Mouse (Mus musculus): ENCODE data around the gene Pou2f3.

Gene Pou2f3

DNA sequence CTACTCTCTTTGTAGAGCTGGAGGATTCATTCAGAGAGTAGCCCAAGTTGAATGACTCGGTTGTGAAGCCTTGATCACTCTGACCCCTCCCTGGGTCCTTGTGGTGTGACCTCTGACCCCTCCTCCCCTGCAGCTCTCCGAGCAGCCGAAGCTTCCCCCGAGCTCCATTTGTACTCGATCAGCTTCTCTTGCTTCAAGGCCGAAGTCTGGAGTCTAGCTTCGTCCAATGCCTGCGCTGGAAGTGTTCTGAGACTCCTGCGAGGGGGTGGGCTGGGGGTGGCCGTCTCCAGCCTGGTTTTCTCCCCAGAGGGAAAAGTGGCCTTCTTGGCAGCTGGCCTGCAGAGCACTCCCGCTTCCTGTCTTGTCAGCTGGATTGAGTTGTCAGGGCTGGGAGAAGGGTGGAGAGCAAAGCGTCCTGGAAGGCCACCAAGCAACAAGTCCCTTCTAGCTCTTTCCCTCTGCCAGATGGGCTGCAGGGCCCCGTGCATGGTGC lies at the start of gene Pou2f3:
Gene Pou2f3, minus strand, starts transcription at position 180 of the 493 bp plus-strand sequence.
- peak in 1 of 2 experiments; percentile 34 for DNase-seq (ENCODE audit: low spot score in 2 of 2)

DNA sequence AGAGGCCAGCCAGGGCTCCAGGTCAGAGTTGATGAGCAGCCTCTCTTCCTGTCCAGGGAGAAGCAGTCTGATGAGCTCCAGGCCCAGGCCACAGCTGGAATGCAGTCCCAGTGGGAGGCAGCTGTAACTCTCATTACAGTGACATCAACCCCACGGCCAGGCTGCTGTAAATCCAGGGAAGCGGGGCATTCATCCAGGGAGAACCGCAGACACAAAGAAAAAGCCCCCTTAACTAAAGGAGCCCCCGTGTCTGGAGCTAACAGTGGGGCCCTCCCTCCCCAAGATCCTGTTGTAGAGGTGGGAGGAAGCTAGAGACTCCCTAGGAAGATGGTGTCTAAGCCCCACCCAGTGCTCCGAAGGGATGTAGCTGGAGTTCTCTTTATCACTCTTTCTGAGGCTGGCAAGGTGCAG lies 43.1 kb upstream of the Pou2f3 start:
- no peak for DNase-seq (ENCODE audit: low spot score in 2 of 2)

DNA sequence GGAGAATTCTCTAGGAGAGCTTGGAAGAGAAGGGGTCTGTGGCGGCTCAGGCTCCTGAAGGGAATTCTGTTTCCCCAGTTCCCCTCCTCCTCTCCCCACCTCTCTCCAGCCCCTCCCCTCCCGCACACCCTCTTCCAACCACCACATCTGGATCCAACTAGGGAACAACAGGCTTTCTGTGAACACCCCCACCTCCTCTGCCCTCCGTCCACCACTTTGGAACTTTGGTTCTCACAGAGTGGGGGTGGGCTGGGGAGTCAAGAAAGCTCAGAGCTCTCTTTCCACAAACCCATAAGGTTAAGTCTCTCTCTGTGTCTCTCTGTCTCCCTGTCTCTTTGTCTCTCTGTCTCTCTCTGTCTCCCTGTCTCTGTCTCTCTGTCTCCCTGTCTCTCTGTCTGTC lies 42.6 kb upstream of the Pou2f3 start:
- DNase-seq (ENCODE audit: low spot score in 2 of 2) = no peak

DNA sequence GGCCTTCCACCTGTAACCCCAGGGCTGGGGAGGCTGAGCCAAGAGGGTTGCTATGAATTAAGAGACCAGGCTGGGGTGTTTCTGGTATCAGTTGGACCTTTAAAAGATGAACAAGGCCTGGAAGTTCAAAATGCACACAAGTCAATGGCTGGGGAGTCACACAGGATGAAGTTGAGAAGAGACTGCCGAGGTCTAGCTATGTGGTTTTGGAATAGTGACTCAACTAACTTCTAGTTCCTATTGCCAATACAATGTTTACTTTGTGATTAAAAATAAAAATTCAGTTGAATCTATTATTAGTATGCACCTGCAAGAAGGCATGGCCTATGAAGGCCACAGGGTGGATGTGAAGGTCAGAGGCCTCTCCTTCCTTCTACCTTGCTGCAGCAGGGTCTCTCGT lies 41.6 kb upstream of the Pou2f3 start:
- no peak for DNase-seq (ENCODE audit: low spot score in 2 of 2)

DNA sequence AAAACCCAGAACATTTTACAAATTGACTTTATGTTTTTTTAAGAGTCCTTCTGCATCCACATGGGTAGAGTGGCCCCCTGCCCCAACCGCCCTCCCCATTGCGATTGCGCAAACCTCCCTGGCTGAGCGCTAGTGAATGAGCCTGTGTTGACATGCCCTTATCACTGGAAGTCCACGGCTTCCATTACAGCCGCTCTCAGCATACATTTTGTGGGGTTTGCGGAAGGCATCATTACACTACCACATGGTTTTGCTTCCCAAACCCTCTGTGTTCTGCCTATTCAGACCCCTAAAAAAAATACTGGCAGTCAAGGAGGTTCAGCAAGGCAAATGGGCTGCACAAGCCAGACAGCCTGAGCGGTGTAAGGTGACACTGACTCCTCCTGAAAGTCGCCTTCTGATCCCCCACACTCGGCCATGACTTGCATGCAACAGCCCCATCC lies 36.6 kb upstream of the Pou2f3 start:
- DNase-seq (ENCODE audit: low spot score in 2 of 2) = no peak

DNA sequence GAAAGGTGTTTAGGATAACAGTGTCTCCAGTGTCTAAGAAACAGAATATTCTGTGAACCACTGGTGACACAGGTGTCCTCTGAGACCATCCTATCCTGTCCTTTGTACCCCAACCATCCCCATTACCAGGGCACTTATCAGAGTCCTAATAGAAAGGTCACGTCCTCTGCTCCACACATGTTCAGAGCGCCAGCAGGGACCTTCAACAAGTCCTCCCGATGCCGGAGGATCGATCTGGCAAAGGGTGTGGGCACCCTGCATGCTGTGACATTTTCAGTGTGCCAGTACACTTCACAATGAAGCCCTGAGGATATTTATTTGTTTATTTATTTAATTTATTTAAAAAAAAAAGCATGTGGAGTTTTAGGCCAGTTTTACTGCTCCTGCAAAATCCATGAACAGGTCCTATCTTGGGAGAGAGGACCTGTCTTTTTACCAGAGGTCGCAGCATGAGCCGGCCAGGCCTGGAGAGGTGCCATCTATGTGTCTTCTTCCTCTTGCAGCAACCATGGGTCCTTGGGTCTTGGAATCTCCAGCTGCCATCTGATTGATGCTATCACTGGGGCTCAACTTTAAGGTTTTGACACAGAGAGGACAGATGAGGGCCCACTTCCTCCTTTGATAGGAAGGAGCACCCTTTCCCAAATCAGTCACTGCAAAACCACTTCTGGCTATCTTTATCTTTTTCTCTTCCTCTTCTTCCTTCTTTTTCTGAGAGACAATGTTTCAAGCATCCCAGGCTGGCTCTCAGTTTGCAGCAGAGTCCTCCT lies 35.8 kb upstream of the Pou2f3 start:
- no peak for DNase-seq (ENCODE audit: low spot score in 2 of 2)

DNA sequence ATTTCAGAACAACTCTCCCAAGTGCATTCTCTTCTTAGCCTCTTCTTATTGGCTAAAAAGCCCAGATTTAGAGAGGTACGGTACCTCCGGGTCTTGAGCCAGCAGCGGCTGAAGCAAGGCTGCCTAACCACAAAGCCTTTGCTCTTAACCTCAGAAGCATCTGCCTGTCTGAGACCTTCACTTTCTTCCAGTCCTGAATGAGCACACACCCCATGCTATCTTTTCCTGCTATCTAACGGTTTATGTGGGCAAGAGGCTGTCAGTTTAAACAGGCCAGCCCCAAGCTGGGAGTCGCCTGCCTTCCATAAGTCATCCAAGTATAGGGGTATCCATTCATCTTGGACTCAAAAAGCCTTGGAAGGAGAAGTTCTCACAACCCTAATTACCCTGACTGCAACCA lies 32.3 kb upstream of the Pou2f3 start:
- DNase-seq (ENCODE audit: low spot score in 2 of 2) = no peak

DNA sequence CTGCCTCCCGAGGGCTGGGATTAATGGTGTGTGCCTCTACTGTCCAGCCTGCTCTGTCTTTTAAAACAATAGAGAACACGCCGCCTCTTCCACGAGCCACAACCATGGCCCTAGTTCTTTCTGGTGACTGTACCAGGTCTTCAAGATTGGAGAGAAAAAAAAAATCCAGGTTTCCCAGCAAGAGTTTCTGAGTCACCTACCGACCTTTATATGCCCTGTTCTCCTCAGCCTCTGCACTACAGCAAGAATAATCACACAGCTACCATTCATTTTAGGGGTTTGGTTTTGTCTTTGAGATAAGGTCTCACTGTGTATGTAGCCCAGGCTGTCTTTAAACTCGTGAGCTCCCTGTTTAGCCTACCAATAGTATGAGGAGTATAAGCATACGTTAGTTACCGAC lies 31.8 kb upstream of the Pou2f3 start:
- DNase-seq (ENCODE audit: low spot score in 2 of 2) = no peak

DNA sequence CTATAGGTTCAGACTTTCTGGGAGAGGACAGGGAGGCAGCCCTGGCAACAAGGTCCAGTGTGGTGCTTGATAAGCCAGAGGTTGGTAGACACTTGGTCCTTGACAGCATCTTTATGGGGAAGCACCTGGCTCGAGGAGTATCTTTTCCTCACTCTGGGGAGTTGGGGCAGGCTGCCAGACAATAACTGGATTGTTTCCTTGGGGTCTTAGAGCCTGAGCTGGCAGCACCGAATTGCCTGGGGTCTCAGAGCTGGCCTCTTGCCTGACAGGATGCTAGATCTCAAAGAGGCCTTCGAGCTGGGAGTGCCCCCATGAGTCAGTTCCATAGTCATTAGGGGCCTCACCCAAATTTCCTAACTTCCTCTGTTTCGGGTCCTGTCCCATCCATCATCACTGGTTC lies 31.1 kb upstream of the Pou2f3 start:
- no peak for DNase-seq (ENCODE audit: low spot score in 2 of 2)

DNA sequence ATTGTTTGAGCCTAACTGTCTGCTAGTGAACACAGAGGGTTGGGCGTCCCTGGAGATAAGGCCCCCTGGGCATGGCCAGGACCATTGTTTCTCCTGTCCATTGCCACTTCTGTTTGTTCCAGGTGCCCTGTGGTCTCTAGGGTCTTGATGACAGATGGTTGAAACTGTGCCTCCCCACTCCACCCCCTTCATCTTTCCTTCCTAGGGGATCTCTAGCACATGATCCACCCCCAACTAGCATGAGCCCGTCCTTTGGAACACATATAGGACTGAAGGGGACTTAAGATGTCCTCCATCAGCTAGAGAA lies 30.4 kb upstream of the Pou2f3 start:
- DNase-seq (ENCODE audit: low spot score in 2 of 2) = no peak

DNA sequence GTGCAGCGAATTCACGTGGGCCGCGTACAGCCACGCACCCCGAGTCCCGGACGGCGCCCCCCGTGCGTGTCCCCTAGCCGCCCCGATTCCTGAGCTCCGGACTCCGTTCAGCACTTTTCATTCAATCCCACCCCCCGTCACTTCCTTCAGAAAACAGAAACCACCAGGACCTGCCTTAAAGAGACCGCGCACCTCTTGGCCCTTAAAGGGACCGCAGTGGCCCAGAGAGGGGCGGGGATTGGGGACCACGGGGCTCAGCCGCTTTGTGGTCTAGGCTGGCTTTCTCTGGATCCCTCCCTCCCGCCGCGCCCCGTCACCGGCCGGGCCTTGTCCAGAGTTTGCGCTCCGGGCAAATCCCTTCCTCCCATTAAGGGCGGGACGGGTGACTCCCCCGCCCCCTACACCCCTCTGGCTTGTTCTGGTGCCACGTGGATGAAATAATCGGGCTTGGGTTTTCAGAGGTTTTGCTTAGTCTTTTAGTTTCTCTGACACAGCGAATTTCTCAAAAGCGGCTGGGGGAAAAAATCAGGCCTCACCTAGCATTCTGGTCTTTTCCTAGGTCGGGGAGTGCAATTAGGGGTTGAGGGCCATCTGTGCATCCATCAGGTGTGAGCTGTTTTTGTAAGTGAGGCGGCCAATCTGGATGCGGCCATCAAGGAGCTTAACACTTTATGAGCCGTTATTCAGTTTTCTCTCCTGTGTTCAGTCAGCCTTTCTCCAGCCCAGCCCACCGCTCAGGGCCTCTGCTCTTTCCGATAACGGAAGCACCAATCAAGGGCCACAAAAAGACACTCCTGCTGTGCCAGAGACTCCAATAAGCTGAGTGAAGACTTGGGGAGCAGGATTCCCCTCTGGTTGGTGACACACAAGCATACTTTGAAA lies 29.8 kb upstream of the Pou2f3 start, which contains the start of gene Oaf:
Gene Oaf, minus strand, starts transcription at position 200 of the 882 bp plus-strand sequence.
- peak; percentile 70 to 73 for DNase-seq (ENCODE audit: low spot score in 2 of 2)

DNA sequence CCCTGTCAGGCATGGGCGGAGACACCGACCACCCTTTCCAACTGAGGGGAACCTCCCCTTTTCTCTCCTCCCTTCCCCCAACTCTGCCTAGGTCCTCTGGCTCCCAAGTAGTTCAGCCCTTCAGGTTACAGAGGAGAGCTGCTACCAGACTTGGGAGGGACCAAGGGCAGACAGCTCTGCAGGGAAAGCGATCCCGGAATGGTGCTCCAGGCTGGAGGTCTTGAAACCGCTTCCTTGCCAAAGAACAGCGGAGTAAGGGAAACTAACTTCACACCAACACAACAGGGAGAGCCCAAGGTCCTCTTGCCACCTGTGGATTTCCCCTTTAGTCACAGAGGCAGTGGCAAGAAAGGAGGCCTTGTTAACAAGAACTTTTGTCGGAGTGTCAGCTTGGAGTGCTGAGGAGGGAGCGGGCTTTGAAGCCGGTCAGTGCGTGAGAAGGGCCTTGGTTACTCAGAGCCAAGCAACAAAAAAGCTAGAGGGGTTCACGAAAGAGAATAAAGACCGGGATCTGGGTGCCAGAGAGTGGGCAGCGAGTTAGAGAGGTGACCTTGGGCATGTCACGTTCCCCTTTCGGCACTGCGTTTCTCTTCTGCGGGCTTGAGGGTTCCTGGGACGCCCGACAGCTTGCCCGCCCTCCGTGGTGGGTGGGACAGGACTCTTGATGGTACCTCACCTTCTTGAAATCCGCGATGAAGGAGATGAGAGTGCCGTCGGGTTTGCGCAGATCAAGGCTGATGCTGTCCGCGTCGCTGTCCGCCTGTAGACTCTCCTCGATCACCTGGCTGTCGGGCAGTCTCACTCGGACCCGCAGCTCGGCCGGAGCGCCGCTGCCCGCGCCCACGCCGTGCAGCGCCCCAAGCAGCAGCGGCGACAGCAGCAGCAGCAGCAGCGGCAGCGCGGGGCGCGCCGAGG lies 28.7 kb upstream of the Pou2f3 start:
- DNase-seq (ENCODE audit: low spot score in 2 of 2) = no peak

DNA sequence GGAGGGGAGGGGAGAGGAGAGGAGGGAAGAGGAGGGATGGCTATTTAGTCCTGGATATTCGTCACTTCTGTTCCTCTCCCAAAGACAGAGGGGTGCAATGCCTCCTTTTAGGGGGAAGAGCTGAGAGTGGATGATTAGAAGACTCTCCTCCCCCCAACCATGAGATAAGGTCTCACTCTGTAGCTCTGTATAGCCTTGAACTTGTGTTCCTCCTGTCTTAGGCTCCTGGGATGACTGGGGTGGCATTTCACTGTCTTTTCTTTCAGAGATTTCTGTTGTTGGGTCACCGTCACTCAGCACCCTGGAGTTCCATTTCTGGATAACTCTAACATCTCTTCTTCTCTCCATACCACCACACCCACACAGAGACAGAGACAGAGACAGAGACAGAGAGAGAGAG lies 28.0 kb upstream of the Pou2f3 start:
- no peak for DNase-seq (ENCODE audit: low spot score in 2 of 2)

DNA sequence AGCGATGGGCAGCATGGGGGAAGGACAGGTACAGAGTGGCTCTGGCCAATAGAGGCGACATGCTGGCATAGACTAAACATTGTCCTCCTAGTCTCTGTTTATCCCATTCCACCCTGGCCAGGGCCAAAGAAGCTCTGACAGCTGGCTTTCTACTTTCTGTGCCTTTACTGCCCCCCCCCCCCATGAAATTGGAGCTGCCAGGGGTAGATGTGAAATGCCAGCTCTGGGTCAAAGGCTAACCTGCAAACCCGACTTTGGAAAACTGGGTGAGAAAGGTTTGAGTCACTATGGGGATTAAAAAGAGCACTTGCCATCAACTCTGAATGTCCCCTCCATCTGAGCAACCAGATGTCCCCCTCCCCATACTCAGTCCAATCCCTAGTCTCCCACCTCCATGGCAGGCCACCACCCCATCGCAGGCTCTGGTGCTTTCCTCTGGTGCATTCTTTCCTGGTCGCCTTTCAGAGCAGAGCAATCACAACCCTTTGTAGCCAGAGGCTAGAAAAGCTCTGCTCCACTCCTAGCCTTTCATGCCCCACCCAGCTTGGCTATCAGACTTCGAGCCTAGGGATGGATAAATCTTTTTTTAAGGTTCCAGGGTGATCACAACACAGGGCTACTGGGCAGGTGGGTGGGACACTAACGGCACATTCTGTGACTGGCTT lies 27.1 kb upstream of the Pou2f3 start:
- no peak for DNase-seq (ENCODE audit: low spot score in 2 of 2)

DNA sequence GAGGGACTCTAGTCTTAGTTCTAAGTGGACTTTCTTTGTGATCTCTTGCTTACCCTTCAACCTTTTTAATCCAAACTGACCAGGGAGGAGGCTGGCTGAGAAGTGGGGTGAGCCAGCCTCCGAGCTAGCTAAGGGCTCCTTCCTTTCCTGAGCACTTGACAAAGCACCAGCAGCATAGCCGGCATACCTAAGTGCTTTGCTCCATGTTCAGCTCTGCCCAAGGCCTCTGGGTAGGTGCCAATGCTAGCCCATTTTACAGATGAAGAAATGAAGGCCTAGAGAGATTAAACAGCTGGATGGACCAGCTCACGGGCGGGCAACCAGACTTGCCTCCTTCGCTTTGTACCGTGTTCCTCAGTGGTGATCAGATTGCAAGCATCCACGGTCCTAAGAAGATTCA lies 26.4 kb upstream of the Pou2f3 start:
- no peak for DNase-seq (ENCODE audit: low spot score in 2 of 2)

DNA sequence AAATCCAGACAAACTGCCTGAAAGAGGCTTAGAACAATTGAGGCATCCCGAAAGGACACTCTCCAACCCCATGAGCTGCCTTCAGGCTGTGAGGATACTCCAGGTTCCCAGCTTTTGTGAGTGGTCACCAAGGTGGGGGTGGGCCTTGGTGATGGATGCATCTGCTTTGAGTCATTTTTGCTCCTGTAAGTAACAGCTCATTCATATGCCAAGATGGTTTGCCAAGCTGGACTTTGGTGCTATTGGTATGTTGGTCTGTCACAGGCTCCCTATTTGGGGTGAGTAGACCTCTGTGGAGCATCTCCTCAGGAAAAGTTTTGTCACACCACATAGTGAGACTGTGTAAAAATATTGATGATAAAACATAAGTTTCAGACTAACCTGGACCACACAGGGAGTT lies 25.9 kb upstream of the Pou2f3 start:
- DNase-seq (ENCODE audit: low spot score in 2 of 2) = no peak

DNA sequence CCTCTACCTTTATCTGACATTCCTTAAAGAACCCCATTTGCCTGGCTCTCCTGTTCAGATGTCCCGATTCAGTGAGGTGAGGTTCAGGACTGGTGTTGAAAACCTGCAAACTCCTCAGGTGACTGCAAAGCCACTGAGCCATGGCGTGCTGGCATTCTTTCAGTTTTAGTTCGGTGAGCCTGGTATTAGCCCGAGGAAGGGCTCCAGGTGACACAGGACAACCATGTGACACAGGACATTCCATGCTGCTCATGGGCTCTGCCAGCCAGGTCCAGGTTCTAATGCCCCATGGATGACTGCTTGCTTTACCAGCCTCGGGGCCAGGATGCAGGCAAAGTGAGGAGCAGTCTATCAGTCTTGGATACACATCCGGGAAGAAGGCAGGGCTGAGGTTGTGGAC lies 25.2 kb upstream of the Pou2f3 start:
- no peak for DNase-seq (ENCODE audit: low spot score in 2 of 2)

DNA sequence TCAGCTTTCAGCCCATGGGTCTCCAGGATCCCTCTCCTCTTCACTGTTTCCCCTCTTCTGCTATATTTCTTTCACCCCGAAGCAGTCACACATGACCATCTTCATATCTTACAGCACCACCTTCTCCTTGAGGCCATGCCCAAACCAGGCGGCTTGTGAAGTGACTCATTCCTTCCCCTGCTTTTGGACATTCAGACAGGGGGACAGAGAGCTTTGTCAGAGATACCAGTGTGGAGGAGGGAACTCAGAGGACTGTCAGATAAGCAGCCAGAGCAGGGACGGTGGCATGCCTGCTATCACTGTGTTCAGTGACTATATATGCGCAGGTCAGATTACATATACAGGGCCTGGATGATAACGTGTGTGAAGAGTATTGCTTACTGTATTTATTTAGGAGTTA lies 24.3 kb upstream of the Pou2f3 start:
- no peak for DNase-seq (ENCODE audit: low spot score in 2 of 2)

DNA sequence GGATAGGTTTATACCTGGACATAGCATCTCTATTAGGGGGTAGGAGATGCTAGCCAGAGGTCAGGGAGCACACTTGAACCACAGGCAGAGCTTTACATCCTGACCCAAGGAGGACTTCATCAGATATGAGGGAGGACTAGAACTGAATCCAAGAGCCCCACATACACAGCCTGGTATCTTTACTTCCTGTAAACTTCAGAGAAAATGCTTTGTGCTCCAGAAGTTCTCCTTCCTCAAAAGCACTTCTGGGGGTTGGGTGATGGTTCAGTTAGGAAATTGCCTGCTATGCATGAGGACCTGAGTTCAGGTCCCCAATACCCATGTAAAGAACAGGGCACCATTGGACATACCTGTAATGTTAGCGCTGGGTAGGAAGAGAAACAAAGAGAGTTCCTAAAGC lies 23.3 kb upstream of the Pou2f3 start:
- DNase-seq (ENCODE audit: low spot score in 2 of 2) = no peak

DNA sequence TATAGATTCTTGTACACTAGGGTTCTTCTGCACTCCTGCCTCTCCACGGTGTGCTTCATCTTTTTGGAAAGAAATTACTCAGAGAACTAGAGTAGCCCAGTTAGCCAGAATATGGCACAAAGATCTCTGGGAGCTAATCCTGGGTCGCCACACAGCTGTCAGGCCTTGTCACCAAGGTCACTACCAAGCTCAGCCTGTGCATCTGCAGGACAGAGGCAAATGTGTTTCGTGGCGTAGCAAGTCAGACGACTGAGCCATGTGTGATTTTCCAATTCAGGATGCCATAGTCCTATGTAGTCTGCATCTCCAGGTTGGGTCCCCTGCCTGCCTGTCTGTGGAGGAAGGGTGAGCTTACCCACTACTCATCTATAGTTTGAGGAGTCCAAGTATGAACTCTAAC lies 22.9 kb upstream of the Pou2f3 start:
- no peak for DNase-seq (ENCODE audit: low spot score in 2 of 2)

DNA sequence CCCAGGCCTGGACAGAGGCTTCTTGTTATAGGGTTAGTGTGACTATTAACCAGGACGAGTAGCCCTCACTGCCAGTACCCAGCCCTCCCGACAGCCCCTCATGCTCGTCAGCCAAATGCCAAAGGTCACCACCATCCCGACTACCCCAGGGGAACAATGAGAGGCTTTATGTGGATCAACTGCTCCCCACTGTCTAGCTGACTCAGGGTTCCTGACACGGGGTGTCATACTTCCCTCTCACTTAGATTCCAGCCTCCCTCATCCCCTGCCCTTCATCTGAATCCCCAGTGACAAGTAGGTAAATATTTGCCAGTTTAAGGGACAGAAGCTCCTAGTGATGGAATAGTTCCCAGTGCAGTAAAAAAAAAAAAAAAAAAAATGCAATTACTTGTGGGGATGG lies 22.1 kb upstream of the Pou2f3 start:
- DNase-seq (ENCODE audit: low spot score in 2 of 2) = no peak
